Mouse (Mus musculus): ENCODE measurements at regions not wholly inside any gene's neighbourhood (a gene's known extent, or its start where the extent isn't known, plus 50 kb on each side); places are given as distances from the start of the nearest gene placed in this dataset.

DNA sequence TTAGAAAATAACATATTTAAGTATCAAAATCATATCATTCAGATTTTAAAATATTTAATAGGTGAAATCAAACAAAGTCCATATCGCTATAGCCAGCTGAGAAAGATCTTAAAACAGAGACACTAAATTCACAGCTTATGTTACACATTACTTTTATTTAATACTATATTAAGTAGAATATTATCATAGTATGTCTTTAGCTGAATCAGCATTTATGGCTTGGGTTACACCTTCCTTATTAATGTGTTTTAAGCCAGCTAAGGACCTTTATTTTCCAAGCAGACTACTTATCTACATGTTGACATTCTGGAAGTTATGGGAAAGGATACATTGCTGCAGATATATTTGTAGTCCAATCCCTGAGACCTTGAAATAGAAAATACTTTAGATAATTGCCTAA, 684.9 kb upstream of the Adgrl4 start:
- DNase-seq (ENCODE audit: low spot score), result no peak

DNA sequence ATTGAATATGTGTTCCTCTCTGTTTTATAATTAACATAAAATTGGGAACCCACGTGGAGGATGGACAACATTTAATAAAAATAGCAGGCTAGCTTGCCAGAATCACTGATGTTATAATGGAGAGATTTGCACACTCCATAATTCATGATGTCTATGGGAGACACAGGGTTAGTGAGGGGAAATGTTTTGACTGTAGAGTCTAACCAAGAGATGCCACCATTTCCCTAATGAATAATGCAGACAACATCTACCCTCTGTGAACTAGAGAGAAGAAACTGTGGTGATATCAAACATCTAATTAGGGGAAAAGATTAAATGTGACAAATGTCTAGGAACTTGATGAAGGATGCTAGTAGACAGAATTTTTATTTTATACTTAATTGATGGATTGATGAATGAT, 677.8 kb upstream of the Adgrl4 start:
- no peak for DNase-seq (ENCODE audit: low spot score)

DNA sequence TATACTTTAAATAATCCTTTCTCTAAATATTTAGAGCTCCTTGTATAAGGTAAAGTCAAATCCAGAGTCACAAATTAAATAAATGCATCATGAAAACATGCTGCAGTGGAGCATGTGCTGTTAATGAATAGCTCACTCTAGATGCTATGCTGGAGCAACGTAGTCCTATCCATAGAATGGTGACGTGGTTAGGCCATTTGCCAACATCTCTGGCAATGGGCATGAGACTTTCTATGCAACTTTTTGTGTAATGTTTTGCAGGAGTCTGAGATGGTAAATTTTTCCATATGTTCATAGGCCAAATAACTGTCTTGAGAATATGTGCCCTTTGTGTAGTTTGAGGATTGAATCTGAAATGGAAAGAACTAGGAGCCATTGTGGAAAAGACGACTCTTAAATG, 653.1 kb upstream of the Adgrl4 start:
- no peak for DNase-seq (ENCODE audit: low spot score)

DNA sequence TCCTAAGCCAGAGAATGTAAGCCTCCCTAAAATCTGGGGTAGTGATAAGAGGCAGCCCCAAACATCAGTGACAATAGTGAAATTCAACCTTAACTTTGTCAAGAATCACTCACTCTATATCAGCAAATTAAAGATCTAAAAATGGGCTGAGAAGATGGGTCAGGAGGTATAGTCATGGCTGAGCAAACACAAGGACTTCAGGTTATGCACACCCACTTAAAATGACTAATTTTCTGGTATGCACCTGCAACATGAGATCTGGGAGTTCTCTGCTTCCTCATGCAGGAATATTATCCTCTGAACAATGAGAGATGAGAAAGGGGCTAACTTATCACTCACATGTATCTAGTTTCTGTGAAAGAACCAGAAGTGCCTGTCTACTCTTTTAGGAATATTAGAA, 619.9 kb upstream of the Adgrl4 start:
- DNase-seq (ENCODE audit: low spot score), result no peak

DNA sequence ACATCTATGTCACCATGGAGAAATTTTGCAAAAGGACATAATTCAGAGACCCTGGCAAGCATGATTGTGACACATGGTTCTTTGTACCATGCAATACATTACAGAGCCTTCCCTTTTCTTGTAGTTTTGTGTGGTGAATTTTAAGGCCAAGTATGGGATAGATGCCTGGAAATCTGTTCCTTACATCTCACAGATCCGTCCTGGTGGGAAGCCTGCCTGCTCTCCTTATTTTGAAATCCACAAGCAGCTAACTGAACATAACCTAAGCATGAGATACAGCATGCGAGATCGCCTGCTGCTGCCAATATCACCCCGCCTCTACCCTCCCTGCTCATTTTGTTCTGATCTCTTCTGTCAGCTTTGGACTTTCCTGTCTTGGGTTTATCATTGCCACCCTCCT, 618.3 kb upstream of the Adgrl4 start:
- no peak for DNase-seq (ENCODE audit: low spot score)

DNA sequence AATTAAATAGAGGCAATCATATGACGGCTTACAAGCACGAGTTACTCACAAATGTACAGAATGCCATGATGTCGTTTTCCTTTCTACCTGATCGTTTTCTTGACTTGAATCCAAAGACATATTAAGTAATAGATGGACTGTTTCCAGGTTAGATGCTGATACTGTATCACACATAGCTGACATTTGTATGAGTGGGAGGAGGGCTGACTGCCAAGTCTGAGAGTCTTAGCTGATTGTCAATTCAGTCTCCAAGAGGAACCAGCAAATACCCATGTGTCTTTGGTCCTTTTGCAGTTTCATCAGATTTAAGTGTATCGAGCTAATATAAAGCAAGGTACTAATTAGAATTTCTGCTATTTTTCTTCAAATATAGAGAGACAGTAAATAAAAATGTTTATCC, 617.6 kb upstream of the Adgrl4 start:
- DNase-seq (ENCODE audit: low spot score), result no peak

DNA sequence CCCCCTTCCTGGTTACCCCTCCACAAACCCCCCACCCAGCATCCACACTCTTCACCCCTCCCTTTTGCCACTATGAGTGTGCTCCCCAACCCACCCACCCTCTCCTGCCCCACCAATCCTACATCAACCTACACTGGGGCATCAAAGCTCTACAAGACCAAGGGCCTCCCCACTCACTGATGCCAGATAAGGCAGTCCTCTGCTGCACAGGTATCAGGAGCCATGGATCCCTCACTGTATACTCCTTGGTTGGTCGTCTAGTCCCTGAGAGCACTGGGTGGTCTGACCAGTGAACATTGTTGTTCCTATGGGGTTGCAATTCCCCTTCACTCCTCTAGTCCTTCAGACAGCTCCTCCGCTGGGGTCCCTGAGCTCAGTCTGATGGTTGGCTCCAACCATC, 591.7 kb upstream of the Adgrl4 start:
- no peak for DNase-seq (ENCODE audit: low spot score)

DNA sequence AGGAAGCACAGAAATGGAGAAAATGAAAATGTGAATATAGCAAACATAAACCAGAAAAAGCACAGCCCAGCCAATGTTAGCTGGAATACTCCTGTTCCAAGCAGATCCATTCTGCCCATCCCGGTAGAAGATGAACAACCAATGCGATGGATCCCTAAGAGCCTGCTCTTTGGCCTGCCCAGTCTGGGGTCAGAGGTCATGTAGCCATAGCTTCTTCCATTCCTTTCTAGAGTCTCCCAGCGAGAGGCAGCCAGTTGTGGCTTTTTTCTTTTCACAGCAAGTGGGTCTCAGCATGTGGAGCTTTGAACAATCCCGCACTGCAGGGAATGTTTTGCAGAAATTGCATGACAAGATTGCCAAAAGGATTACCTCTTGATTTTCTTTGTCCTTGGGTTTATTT, 585.6 kb upstream of the Adgrl4 start:
- DNase-seq (ENCODE audit: low spot score), result no peak

DNA sequence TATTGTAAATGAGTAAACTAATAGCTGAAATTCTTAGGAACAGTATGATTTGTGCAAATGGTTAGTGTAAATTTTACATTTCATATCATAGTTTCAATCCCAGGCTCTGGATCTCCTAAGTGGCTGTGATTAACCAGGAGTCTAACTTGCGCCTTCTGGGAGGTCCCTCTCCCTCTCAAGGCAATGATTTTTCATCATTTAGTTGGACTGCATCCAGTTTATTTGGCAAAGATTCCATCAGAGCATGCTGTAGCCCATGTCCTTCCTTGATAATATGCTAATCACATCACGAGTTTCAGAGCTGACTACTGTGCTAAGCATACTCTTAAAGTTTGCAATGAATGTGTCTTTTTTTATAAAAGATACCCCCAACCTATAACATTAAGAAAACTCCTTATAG, 541.0 kb upstream of the Adgrl4 start:
- no peak for DNase-seq (ENCODE audit: low spot score)

DNA sequence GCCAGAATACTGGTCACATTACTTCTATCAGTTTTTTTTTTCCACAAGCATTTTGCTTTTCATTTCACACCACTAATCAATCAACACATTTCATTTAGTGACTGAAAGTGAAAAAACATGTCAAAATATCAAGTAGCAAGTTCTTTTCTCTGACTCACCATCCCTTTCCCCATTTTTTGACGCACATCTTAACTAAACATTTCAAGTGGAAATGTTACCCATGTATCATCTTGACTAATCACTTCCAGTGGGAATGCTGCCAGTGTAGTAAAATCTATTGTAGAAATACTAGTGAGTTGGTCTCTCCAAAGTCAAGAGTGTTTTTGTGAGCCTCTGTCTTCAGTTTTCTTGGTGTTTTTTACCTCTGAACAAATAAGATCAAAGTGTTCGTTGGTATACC, 527.6 kb upstream of the Adgrl4 start:
- DNase-seq (ENCODE audit: low spot score), result no peak

DNA sequence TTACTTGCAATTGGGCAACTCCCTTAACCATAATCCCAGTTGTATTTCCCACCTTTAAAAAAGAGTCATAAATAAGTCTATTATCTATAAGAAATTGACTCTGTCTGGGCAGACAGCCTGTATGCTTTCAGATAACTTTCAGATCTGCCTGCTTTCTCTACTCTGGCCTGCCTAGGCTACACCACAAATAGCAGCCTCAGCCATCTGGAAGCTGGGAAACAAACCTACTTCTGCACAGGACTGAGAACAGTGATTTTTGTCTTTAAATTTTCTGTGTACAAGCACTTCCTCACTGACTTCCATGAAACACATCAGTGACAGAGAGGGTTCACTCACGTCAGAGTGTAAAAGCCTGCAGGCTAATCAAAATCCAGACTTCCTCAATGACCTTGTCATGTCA, 482.8 kb upstream of the Adgrl4 start:
- DNase-seq (ENCODE audit: low spot score), result no peak

DNA sequence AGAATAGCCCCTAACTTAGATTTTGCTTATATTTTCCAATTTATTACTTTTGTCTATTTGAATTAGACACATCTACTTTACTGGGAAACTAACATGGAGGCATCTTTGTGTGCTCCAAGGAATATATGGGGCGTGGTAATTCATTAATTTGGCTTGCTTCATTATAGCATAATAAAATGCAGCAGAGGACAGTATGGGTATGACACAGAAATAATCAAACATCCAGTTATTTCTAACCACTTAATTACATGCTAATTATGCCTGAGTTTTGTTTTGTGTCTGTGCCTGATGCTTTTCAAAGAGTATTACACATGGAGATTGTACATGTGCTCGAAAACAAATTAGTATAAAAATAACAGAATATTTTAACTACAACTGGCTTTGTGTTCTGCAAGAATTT, 438.0 kb upstream of the Adgrl4 start:
- no peak for DNase-seq (ENCODE audit: low spot score)

DNA sequence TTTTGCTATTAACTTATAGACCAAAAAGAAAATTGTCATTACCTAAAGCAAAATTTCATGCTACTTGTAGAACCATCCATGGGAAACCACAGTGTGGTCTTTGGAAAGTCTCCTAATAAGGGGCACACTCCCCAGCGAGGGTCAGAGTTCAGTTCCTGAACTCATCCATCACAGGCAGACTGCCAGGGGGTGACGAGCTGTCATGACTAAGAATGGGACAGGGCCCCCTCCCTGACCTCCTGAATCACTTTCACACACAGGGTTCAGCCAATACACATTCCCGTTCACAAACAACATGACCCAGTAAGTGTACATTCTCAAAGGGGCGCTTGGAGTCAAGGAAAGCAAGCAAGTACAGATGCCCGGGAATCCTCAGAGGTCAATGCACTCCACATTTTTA, 437.5 kb upstream of the Adgrl4 start:
- DNase-seq (ENCODE audit: low spot score), result no peak

DNA sequence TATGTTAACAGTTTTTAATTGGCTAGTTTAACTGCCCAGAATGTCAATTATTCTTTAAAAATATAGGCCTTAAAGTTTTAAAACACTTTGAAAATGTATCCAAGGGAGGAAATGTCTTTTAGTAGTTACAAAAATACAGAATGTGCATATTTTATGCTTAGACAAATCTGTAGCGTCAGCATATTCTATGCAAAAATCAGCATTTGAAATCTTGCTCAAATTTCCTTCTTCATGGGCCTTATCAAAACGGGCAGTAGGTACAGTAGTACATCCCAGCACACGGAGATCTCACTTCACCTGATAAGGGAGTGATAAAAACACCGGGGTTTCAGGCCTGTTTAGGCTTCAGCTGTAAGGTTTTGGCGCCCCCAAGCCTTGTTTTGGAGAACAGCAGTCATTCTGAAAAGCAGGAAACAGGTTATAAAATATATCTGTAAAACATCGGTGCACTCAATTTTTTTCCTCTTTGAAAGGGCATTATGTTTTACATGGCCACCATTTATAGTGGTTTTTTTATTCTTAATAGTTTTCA, 435.7 kb upstream of the Adgrl4 start:
- no peak for DNase-seq (ENCODE audit: low spot score)

DNA sequence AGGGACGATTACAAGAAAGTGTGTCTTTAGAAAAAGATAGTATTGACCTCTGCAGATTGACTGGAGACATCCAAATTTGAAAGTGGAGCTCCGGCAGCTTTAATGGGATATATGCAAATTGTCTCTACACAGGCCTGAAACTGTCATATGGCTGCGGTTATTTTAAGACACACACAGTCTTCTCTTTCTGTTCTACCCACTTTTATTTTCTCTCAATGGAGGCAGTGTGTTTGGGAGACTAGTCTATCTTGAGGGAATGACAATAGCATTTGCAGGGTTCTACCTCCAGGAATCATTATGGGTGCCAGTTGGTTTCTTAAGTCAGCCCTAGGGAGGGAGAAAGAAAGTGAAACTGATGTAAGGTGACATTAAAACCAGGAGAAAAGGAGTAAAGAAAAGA, 434.2 kb upstream of the Adgrl4 start:
- DNase-seq (ENCODE audit: low spot score), result no peak

DNA sequence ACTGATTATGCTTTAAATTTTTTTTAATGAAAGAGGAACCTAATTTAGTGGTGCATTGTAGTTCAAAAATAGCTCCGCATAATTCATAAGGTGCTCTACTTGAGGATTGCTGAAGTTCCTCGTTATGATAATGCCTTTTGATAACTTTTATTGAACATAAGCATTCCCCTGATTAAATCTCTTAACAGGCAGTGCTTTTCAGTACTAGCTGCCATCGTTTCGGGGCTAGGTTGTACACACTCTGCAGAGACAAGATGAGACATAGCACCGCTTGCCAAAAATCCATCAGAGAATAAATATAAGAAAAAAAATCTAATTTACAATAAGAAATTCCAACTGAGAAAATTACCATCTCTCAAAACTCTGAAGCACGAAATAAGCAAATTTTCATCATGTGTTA, 433.7 kb upstream of the Adgrl4 start:
- no peak for DNase-seq (ENCODE audit: low spot score)

DNA sequence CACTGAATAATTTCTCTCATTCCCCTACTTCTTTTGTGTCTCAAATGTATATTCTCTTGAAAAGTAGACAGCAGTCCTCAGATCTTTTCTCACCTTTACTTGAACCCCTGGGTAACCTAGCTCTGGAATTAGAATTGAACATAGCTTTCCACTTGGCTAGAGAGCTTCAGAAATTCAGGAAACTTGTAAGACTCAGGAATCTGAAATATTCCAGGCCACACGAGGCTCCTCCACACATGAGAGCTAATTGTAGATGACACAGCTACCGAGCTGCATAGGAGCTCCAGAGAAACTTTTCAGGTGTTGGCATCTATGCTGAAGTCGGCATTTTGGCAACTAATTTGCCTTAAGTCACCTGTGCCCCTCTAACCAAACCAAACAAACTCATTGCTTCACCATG, 417.7 kb upstream of the Adgrl4 start:
- DNase-seq (ENCODE audit: low spot score), result no peak

DNA sequence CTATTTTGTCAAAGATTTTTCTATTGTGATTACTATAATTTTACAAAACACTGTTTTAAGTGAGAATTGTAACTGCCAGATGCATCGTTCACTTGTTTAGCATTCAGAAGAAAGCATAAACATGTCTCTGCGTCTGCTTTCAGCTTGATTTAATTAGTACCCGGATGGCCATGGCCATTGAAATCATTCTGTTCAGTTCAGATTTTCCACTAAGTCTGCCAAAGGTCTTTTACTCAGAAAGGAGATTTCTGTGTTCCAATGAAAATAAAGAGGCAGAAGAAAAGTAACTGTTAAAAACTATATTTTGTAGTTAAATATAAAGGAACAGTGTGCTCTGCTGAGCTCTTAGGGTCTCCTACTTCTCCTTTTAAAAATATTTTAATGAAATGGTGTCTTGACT, 380.2 kb upstream of the Adgrl4 start:
- DNase-seq (ENCODE audit: low spot score), result no peak

DNA sequence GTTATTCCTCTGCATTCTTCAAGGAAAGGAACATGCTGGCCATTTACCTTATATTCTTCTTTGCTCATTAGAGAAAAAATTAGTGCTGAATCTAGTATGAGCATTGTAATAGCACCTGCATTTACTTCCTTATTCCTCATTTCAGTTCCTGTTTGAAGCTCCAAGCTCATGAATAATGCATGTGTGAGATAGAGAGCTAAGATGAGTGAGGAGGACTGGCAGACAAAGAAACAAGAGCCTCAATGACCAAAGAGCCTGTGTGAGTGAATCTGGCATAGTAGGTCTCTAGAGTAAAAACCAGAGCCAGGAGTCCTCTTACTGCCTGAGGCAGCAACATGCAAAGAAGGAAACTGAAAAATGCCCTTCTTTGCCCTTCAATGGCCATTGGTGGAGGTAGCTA, 365.4 kb upstream of the Adgrl4 start:
- no peak for DNase-seq (ENCODE audit: low spot score)

DNA sequence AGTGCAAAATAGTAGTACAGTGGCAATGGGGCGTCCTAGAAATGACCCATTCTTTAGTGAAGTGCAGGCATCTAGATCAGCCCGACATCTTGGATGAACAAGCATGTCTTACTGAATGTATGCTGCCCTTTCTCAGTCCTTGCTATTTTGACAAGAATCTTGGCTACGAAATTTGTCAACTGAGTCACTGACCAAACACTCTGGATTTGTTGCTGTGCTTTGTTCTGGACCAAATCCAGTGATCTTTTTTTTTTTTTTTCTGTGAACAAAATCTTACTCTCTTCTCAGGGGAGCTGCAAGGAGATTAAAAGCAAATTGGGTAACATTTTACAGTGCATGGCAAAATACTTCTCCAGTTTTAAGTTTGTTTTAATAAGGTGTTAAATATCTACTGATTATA, 320.9 kb upstream of the Adgrl4 start:
- no peak for DNase-seq (ENCODE audit: low spot score)

DNA sequence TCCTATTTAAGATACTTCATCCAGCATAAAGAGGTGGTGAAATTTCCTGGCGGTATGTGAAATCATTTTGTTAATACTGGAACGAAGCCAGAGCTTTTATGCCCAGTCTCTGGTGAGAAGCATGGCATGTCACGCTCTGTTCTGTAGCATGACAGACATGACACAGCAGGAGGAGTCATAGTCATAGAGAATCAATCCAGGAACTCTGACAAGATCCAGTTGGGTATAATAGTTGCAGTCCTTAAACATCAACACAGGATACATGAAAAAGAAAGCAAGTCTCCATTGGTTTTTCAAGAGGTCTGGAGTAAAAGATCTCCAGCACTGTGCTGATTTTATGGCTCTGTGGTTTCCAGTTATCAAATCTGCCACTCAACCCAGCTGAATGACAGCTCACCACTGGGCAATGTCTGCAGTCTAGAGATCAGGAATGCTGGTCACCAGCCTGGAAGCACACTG, 320.1 kb upstream of the Adgrl4 start:
- DNase-seq (ENCODE audit: low spot score), result peak; percentile 30

DNA sequence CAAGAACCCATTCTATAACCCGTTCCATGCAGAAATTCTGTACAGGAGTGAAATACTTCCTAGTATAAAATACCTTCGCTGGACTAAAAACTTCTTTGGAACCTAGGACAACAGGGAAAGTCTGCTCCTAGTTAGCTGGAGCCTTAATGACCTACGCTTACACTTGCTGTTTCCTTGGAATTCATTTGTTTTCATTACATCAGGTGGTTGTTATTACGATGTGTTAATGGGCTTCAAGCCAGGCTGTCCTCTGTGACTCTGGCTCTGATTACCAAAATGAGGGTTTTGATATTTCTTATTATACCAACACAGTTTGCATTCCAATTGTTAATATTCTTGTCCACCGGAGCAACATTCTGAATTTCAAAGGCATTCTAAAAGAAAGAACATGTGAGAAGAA, 313.6 kb upstream of the Adgrl4 start:
- DNase-seq (ENCODE audit: low spot score), result no peak

DNA sequence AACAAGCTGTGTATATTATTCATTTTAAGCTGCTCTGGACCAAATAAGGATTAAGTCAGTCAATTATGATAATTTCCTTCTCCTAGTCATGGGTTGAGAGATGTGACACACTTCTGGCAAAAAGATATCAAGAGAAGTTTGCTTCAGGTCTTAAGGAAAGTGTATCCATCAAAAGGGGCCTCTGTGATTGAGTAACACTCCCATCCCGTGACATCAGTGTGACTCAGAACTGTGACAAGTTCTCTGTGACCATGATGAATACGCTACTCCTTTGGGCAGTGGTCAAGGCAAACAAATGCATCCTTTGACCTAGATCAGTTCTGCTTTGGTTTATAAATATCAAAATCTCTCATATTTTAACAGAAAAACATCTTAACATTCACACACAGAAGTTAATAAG, 290.8 kb upstream of the Adgrl4 start:
- no peak for DNase-seq (ENCODE audit: low spot score)

DNA sequence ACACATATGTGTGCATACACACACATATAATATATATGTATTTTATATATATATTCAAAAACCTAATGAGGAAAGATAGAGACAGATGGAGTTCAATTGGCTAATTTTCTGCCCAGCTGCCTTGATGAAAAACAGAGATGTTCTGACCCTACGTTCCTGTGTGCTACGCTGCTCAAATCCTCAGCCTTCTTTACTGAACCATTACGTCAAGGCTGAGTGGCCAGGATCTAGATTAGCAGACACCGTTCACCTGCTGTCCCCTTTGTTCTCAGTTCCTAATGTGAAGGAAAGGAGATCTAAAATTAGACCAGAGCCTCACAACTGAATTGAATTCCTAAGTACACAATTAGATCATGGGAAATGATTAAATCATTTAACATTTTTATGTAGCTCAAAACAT, 284.3 kb upstream of the Adgrl4 start:
- DNase-seq (ENCODE audit: low spot score), result no peak

DNA sequence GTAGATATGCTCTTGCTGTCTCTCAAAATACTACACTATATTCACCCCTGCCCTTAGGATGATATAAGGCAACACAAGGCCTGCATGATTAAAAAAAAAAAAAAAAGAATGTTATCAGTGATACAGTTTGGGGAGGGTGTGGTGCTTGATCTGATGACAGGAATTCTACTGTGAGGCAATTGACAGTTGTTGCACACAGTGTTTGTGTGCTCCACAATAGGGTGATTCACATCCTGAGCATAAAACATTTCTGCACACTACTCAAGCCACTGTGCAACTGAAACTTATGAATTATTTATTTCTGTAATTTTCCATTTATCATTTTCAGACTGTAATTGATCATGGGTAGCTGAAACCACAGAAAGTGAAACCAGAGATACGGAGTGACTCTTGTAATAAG, 277.2 kb upstream of the Adgrl4 start:
- no peak for DNase-seq (ENCODE audit: low spot score)

All from MN1 (cell line).